Mouse (Mus musculus) heart, postnatal 10 days (tissue): ENCODE results near the gene Ppp2r2d. TPM values are rescaled to one million over a fixed set of nuclear protein-coding genes. Genes with fewer than 3 reads are reported as not detected.

ENCODE experiments used
- DNase-seq, 2 experiments: peaks; one replicate each; pipeline ENCODE4 v3.0.0; 2021
- intact Hi-C: fragments of 180-260 bp; cut with DNase I; formaldehyde crosslinking; loops from one replicate; pipeline ENCODE4 v1.15.1; 2025
- total RNA-seq, 2 experiments: library from RNA; stranded (reverse); gene quantifications; 2 replicates each; pipeline ENCODE4 v1.2.3; 2021

Ppp2r2d gene
- total RNA-seq, 2 experiments from 2014 or later: 47.2 to 52.3 TPM

DNA sequence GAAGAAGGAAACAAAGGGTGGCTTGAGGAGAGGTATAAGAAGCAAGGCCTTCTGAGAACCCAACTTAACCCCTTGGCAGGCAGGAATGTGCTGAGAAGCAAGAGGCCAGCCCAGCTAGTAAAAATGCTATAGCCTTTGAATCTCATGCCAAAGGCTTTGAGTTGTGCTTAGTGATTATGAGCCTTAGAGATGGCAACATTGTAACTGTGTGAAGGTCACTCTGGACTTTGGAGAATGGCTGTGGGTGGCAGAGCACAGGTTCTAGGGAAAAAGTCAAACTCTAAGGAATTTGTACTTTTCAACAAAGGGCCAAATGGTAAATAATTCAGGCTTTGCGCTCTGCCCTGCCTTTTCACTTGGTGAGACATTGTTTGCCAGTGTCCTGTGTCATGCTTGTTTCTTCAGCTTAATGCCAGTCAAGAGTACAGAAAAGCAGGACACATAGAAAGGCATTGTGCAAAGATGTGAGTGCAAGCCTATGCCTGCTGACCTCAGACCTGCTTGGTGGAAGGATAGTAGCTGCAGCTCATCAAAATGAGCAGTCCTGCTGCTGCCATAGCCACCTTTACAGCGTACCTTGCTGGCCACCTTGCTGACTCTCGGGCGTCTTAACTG is 7.6 kb downstream of the Ppp2r2d start:
- DNase-seq: no peak
- intact Hi-C loops: no loop called here

DNA sequence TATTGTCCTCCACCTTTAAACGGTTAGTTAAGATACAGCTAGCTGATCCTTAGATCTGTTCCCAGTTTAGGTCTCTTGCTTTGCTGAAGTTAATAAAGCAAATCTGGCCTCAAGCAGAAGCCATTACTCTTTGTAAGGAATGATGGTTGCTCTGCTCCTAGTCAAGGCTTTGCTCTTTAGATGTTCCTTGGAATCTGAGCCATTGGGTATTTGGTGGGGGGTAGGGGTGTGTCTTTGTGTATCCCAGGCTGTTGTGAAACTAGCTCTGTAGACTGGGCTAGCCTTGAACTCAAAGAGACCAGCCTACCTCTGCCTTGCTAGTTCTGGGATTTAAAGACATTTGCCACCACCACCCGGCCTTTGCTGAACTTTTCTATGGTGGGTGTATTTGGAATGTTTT is 8.3 kb downstream of the Ppp2r2d start:
- no peak for DNase-seq
- intact Hi-C loops: no loop called here

DNA sequence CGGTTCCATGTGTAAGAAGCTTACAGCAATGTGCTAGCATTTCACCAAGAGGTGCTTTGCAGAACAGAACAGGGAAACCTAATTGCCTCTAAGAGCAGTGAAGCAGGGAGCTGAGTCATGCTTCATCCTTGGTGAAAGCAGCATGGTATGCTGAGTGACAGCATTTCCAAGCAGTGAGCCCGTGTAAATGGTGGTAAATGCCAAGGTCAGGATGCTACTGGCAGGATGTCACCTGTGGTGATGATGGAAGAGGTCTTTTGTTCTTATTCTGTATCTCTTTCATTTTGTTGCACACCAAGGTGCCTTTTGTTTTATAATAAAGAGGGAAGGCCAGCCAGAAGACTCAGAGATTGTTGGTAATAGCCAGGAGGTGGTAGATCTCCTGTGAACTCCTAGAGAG is 10.8 kb downstream of the Ppp2r2d start:
- intact Hi-C loops: no loop called here
- no peak for DNase-seq

DNA sequence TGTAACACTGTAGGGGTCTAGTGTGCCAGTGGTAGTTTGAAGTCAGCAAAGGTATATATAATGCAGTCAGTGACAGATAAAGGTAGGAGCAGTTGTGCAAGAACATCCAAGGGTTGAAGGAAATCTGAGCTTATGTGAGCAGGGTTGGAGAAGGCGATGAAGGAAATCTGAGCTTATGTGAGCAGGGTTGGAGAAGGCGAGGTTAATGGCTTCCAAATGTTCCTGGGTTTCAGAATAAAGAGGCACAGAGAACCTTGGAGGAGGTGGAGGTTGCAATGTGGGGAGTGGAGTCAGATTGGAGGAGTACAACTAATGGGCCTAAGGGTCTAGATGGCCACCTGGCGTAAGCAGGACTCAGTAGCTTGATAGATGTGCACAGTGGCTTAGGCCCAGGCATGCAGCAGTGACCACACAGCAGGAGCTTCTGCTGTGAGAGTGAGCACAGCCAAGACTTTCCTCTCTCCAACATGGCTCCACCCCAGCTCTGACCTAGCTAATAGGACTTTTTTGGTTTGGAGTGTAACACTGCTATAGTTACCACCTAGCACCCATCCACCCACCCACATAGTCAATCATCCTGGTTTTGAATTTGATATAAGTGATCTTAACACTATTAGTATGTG is 18.2 kb downstream of the Ppp2r2d start:
- no peak for DNase-seq
- intact Hi-C loops: no loop called here

DNA sequence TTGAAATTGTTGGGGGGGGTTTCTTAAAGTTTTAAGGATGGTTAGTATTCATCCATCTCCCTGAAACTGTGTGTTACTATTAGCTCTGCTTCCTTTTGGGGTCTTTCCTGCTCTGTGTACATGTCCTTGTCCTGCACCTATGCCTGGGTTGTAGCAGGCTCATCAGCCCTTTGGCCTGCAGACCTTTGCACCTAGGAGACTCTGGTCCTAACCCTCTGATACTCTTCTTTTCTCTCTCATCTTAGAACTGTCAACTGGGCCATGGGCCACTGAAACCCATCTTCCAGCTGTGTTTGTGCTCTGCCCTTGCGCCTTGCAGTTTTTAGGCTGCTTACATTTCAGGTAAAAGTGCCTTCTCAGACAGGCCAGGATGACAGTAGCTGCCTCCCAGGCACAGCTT is 18.9 kb downstream of the Ppp2r2d start:
- no peak for DNase-seq

DNA sequence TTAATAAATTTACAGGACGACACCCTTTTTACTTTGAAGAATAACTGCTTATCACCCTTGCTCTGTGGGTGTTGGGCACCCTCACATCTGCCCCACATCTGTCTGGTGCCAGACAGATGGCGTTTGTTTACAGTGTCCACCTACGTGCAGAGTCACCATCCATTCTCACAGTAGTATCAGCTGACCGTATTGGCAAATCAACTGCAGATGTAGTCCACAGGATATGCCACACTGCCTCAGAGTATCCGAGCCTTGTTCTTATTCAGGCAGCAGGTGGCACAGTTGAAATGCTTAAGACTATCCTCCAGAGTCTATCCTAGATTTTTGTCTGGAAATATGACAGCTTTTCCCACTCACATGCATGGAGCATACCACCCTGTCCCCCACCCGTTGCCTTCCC is 21.4 kb downstream of the Ppp2r2d start:
- DNase-seq: no peak
- intact Hi-C loops: no loop called here

More for the DNA sequence above, 18.9 kb downstream of the Ppp2r2d start:
- intact Hi-C loops: no loop called here

DNA sequence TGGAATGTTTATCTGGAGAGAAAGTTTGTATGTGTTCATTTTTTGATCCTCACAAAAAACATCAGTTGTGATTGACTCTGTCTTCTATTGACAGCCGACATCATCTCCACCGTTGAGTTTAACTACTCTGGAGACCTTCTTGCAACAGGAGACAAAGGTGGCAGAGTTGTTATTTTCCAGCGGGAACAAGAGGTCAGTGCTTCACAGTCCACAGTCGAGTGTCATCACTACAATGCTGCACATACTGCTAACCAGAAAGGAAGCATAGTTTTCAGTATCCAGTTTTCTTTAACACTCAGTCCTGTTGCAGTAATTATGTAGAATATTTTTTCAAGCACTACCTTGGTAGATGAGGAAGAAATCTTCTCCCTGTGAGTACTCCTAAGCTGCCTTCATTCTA is 22.4 kb downstream of the Ppp2r2d start:
- no peak for DNase-seq
- intact Hi-C loops: no loop called here

DNA sequence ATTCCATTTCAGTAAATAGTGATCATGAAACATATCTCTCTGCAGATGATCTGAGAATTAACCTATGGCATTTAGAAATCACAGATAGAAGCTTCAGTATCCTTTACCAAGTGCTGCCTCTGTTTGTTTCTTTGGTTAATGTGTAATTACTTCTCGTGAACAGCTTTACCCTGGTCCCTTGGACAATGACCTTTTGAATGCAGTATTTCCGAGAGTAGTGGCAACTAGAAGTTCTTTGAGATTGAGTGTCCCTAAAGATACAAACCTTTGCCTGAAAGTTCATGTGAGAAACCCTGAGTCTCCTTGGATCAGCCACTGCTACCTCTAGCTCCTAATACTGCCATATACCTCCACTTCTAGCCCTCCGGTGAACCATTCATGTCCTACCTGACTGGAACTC is 27.1 kb downstream of the Ppp2r2d start:
- DNase-seq: no peak
- intact Hi-C loops: no loop called here

DNA sequence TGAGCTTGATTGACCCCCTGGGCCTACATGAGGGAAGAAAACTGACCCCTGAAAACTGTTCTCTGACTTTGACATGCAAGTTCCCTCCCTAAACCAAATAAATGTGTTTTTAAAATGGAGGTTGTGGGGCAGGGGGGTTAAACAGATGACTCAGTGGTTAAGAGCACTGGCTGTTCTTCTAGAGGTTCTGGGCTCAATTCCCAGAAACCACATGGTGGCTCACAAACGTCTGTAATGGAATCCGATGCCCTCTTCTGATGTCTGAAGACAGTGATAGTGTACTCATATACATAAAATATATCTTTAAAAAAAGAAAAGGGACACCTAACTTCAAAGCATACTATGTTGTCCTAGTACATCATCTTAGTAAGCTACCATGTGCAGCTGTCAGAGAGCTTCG is 29.2 kb downstream of the Ppp2r2d start:
- no peak for DNase-seq
- intact Hi-C loops: no loop called here

DNA sequence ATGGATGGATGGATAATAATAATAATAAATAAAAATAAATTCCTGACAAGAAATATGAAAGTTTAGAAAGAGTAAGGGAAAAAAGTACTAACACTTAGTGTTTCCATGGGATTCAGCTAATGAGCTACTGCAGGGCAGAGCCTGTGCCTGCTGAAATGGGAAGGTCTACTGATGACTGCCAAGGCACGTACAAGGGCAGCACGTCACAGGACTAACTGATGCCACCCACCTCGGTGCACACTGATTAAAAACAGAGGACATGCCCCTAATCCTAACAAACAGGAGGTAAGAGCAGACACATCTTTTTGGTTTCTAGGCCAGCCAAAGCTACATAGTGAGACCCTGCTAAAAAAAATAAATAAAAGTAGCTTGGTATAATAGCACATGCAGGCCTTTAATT is 37.8 kb downstream of the Ppp2r2d start:
- no peak for DNase-seq
- intact Hi-C loops: no loop called here

DNA sequence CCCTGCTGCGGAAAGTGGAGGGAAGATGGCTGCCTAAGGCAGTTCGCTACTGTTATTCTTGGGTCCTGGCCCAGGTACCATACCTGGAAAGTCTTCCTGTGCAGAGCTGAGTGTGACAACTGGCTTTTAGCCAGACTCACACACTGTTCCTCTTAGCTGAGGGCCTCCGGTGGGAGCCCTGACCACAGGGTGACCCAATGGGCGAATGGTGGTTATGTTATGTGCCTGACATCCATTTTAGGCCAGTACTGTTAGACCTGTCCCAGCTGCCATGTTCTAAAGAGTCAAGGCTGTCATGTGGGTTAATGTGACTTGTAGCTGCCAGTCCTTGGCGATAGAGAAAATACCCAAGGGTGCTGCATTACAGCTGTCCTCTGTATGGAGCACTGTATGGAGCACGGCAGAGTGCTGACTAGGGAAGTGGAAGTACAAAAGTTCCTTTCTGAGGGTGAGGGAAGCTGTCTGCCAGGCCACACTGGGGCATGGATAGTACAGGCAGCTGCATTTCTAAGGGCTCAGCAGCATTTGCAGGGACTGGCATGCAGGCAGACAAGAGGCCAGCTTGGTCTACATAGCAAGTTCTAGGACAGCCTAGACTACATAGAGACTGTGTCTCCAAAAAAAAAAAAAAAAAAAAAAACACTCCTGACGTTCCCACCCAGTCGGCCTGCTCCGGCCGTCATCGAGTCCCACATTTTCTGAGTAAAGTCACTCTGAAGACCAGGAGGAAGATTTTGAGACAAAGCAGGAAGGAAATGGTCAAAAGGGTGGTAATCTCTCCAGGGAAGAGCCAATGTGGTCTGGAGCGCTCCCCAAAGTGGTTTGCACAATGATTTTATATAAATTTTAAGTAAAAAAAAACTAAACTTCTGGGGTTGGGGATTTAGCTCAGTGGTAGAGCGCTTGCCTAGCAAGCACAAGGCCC is 39.7 kb downstream of the Ppp2r2d start:
- no peak for DNase-seq
- intact Hi-C loops: no loop called here

DNA sequence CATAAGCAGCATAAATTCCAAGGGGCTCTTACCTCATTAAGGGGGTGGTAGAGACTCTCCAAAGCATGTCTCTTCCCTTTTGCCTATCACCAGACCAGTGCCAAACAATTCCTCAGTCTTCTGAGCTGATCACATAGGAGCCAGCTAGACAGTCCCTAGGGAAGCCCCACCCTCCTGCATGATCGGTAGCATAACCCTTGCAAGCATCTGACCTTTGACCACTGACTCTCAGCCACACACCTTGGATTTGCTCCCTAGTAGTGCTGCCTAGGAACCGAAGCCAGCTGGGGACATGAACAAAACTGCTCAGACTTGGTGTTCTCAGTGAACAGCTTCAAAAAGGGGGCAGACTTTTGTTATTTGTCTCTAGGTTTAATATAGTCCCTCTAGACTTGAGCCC is 52.2 kb downstream of the Ppp2r2d start:
- intact Hi-C loops: no loop called here
- DNase-seq: no peak

DNA sequence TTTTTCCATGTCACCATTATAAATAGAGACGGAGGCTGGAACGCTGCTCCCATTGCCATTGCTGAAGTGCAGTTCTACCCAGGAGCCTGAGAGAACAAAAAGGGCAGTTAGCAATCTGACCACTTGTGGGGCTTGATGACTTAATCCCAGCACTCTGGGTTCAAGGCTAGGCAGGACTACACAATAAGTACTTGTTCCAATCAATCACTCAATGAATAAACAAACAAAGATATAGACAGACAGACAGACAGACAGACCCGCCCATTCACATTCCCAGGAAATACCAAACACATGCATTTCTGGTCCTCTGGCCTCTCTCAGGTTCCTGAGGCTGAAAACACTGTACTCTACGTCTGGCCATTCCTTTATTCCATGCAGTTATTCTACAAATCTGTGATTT is 52.9 kb downstream of the Ppp2r2d start:
- intact Hi-C loops: no loop called here
- DNase-seq: no peak

DNA sequence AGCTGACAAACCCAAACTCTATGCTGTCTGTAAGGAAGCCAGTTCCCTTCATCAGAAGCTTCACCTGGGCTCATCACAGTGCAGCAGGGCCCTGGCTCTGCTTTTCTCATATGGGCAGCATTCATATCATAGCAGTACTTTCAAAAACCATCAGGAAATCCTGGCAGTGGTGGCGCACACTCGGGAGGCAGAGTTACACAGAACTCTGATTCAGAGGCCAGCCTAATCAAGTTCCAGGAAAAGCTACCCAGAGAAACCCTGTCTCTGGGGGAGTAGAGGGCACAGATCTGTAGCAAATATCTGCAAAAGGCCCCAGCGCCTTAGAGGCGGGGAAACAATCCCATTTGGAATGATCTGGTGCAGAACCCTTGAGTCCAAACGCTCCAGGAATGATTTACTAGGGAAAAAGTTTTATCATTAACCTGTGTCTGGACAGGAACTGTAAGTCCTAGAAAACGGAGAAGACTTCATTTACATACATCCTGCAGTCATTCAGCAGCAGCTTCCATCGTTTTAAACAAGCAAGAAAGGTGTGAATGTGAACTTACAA is 58.1 kb downstream of the Ppp2r2d start:
- DNase-seq: no peak
- intact Hi-C loops: no loop called here

DNA sequence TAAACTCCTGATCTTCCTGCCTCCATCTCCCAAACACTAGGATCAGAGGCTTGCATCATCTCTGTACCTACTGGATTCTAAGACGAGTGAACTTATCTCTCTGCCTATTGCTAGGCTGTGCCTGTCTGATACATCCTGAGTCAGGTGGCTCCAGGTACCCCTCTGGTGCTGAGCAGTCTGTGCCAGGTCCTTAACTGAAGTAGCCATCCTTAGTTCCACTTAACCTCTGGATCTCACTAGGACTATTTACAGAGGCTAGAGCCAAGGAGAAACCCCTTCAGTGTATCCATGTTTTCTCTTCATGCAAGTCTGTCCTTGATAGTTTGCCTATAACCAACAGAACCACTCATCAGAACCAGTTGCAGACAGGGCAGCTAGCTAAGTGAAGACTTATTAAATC is 60.6 kb downstream of the Ppp2r2d start:
- DNase-seq: no peak
- intact Hi-C loops: no loop called here

DNA sequence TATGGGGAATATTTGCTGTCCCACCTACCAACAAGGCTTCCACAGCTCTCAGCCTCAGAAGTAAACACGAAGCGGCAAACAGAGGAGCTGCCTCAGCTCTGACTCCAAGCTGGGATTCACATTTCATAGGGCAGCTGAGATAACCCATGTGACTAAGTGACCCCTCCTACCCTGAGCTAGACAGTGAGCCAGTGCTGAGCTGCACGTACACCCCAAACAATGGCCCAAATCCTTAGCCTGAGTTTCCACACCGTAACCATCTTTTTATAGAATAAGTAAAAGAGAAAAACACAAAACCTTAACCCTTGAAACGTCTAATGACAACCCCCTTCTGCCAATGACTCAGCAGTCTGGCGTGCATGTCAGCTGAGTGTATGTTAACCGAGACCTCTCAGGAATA is 61.2 kb downstream of the Ppp2r2d start:
- intact Hi-C loops: no loop called here
- peak; percentile 60 to 69 for DNase-seq

DNA sequence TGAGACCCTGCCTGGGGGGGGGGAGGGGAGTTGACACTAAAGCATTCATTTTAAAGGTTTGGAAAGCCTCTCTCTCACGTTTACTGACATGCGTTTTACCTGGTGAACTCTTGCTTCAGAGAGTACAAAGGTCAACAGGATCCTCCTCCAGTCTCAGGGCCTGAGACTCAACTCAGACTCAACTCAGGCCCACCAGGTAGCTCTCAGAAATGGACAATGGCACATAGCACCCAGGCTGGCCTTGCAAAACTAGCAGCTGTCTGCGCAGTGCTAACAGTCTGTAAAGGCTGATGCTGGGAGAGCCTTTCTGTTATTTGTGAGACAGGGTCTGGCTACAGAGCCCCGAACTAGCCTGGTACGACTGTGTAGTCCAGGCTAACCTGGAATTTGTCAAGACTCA is 62.1 kb downstream of the Ppp2r2d start:
- intact Hi-C loops: no loop called here
- no peak for DNase-seq

DNA sequence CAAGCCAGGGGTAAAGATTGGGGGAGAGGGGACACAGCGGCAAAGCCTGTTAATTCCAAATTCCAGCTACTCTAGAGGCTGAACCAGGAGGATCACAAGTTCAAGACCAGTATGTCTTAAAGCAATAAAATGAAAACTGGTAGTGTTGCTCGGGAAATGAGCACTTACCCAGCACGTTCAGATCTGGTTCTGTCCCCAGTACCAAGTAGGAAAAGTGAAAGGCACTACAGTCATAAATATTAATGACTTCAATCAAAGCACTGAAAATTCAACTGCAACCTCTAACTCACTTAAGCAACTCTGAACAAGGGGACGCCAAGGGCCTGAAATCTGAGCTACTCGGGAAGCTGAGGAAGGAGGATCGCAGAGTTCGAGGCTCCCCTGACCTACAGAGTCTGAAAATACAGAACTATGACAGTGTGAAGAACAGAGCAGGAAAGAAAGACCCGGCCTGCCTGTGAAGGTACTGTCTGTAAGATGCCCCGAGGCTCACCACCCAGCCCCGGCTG is 62.9 kb downstream of the Ppp2r2d start:
- intact Hi-C loops: loop anchor here (1.0 kb wide), 1 partner anchor 10 kb away; no protein-coding TSS in a partner anchor
- DNase-seq: no peak

DNA sequence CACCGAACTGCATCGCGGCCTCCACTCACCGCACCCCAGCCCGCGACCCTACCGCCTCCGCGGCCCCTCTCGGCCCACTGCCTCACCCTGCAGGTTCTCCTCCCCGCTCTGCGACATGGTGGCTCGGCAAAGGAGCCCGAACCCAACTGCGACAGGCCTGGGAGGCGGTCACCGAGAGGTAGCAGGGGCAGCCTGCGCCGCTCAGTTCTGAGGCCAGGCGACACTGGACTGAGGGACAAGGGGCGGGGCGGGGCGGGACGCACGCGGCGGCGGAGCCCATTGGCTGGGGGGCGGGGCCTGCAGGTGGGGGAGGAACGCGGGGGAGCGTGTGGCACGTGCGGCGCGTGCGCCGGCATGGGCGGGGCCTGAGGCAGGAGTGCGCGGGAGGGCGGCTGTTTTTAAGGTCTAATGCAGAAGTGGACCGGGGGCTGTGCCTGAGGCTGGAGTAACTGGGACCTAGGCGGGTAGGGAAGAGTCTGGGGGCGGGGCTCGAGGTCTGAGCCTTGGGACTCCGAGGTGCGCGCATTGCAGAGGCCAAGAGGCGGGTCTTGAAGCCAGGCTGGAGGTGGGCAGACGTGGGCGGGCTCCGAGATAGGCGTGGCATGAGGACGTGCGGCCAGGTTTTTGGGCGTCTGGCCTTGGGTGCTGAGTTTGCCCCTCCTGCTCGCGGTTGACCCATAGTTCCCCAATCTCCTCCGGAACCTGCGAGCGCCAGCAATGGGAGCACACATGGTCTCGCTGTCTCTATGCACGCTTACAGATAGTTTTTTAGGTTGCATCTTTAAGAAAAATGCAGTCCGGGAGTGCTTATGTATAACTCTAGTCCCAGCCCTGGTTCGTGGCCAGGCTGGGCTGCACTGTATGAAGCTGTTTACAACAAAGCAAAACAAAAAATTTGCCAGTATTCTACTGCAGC is 63.7 kb downstream of the Ppp2r2d start, which contains the start of gene Bnip3:
Gene Bnip3 (minus strand): TSS at position 243 of the 916 bp plus-strand sequence.
- DNase-seq: peak; percentile 89 to 90
- intact Hi-C loops: loop anchor here (1.0 kb wide), 1 partner anchor 10 kb away; no protein-coding TSS in a partner anchor

DNA sequence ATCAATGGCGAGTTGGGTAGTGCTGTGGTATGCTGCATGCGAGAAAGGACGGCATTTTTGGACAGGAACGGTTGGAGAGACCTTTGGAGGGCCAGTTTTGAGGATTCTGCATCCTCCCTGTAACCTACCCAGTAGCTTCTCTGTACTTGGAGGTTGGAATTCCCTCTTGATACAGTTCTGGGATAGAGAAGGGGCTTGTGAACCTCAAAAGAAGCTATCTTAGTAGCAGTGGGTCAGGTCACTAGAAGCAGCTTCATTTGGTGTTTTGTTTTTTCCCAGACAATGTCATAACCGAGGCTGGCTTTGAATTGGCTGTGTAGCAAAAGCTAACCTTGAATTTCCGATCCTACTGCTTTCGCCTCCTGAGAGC is 64.3 kb downstream of the Ppp2r2d start:
- intact Hi-C loops: no loop called here
- DNase-seq: no peak
